Mouse (Mus musculus) hindbrain, embryonic 16.5 days (tissue): ENCODE results near the gene Pign. TPM values are rescaled to one million over a fixed set of nuclear protein-coding genes. Genes with fewer than 3 reads are reported as not detected.

Source experiments
- ATAC-seq: fragments of 200-750 bp; cut with Nextera tagmentation; 2 replicates; pipeline ENCODE4 v1.8.0; 2017; ENCODE audit warnings: moderate TSS enrichment, moderate library complexity
- H3K27ac ChIP-seq: fragments of 300-500 bp; sonication (generic); 2 replicates; pipeline ENCODE4 v1.5.1; 2014; ENCODE audit warnings: low read depth, mild to moderate bottlenecking, control low read depth, low read length, moderate library complexity
- H3K27me3 ChIP-seq: fragments of 300-500 bp; sonication (generic); replicated peaks from 2 replicates; pipeline ENCODE4 v1.6.1; 2014; ENCODE audit warnings: low read length; ENCODE audit not compliant: control insufficient read depth, insufficient read depth
- H3K36me3 ChIP-seq: fragments of 300-500 bp; sonication (generic); 2 replicates; pipeline ENCODE4 v1.6.1; 2014; ENCODE audit warnings: mild to moderate bottlenecking, low read length, moderate library complexity, mixed read lengths; ENCODE audit not compliant: control insufficient read depth, insufficient read depth
- H3K4me1 ChIP-seq: fragments of 300-500 bp; sonication (generic); 2 replicates; pipeline ENCODE4 v1.6.1; 2014; ENCODE audit warnings: low read depth, low read length; ENCODE audit not compliant: control insufficient read depth, insufficient read depth
- H3K4me2 ChIP-seq: fragments of 300-500 bp; sonication (generic); 2 replicates; pipeline ENCODE4 v1.6.1; 2014; ENCODE audit warnings: mild to moderate bottlenecking, low read length, control low read depth, moderate library complexity
- H3K4me3 ChIP-seq: fragments of 300-500 bp; sonication (generic); 2 replicates; pipeline ENCODE4 v1.5.1; 2014; ENCODE audit warnings: mild to moderate bottlenecking, low read length, control low read depth, moderate library complexity
- H3K9ac ChIP-seq: fragments of 300-500 bp; sonication (generic); 2 replicates; pipeline ENCODE4 v1.6.1; 2014; ENCODE audit warnings: low read depth, mild to moderate bottlenecking, control low read depth, low read length, moderate library complexity
- H3K9me3 ChIP-seq: fragments of 300-500 bp; sonication (generic); 2 replicates; pipeline ENCODE4 v1.6.1; 2014; ENCODE audit warnings: mild to moderate bottlenecking, low read length, moderate library complexity; ENCODE audit not compliant: control insufficient read depth
- WGBS: fragments of 180-500 bp; shearing (Covaris S2); extraction: QIAGEN DNeasy Blood & Tissue Kit; methylation state at CpG from one replicate; pipeline ENCODE4 v1.1.7; 2014; 5-methylcytosine and 5-hydroxymethylcytosine counted together
- polyA plus RNA-seq: library from polyadenylated mRNA; unstranded; fragments of >200 nt; fragmentation: Nextera tagmentation; extraction: Ambion mirVana; gene quantifications from 2 replicates; pipeline ENCODE4 v1.2.1, GENCODE M21; 2015

Pign gene
- polyA plus RNA-seq, 1 experiment from 2014 or later: 7.6 TPM

GRCm38 (mm10) chr1:105669700-105670099 is 6.2 kb upstream of the Pign start:
- ATAC-seq: no peak
- Histone ChIP-seq H3K4me2 (no peak overlapping the region), H3K27ac (no peak overlapping the region), H3K27me3 (no peaks in the 10 kb centered on the region), H3K9ac (no peak overlapping the region), H3K36me3 (no peaks in the 10 kb centered on the region), H3K4me1 (peaks cover 12% of the 10 kb centered on the region), H3K9me3 (no peaks in the 10 kb centered on the region), H3K4me3 (no peak overlapping the region)

- H3K36me3 ChIP-seq: no peaks in the 10 kb centered on the region
- ATAC-seq: peak; percentile 9; the same call in 1 of the 2 replicates
- H3K4me1 ChIP-seq: peaks cover 12% of the 10 kb centered on the region
- H3K4me2 ChIP-seq: peak overlapping the region; percentile 64
- under 1% methylated on average over 66 of the region's 68 CpGs for WGBS
- H3K9me3 ChIP-seq: no peaks in the 10 kb centered on the region
- no peaks in the 10 kb centered on the region for H3K27me3 ChIP-seq
- peak overlapping the region; percentile 76 for H3K9ac ChIP-seq
- H3K27ac ChIP-seq: peak overlapping the region; percentile 91
- H3K4me3 ChIP-seq: peak overlapping the region; percentile 65
These were observed 710 bp upstream of the Pign start for GRCm38 (mm10) chr1:105663962-105664812.

- H3K4me2 ChIP-seq: peak overlapping the region; percentile 93
- peak overlapping the region; percentile 65 for H3K4me3 ChIP-seq
- no peak overlapping the region for H3K27ac ChIP-seq
- 10% methylated on average over 6 of the region's 6 CpGs for whole genome bisulfite sequencing
- H3K27me3 ChIP-seq: no peaks in the 10 kb centered on the region
- H3K4me1 ChIP-seq: peaks cover 10% of the 10 kb centered on the region
- H3K36me3 ChIP-seq: no peaks in the 10 kb centered on the region
- H3K9ac ChIP-seq: peak overlapping the region; percentile 79
- no peaks in the 10 kb centered on the region for H3K9me3 ChIP-seq
- ATAC-seq: no peak
These were observed 682 bp downstream of the Pign start for GRCm38 (mm10) chr1:105662820-105663170.

DNA sequence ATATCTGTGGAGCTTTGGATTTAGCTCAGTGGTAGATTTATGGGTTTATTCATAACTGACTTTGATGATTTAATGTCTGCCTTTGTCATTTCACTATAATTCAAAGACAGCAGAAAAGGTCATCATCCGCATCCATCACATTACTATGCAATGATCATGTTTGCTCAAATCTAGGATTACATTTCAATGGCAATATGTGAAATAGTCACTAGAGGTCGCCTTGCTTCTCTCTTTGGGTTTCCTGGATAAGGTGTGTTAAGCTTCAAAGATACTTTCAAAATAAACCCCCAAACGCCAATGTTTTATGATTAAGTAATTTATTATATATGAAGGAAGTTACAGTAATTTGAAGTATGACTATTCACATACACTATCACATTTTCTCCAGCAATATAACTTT is 3.5 kb downstream of the Pign start:
- Histone ChIP-seq H3K27me3 (no peaks in the 10 kb centered on the region), H3K9ac (no peak overlapping the region), H3K9me3 (no peaks in the 10 kb centered on the region), H3K27ac (no peak overlapping the region), H3K4me3 (no peak overlapping the region), H3K36me3 (no peaks in the 10 kb centered on the region), H3K4me2 (no peak overlapping the region), H3K4me1 (no peaks in the 10 kb centered on the region; the same call in 1 of the 2 replicates)
- WGBS: 17% methylated on average over 3 of the region's 3 CpGs
- no peak for ATAC-seq

DNA sequence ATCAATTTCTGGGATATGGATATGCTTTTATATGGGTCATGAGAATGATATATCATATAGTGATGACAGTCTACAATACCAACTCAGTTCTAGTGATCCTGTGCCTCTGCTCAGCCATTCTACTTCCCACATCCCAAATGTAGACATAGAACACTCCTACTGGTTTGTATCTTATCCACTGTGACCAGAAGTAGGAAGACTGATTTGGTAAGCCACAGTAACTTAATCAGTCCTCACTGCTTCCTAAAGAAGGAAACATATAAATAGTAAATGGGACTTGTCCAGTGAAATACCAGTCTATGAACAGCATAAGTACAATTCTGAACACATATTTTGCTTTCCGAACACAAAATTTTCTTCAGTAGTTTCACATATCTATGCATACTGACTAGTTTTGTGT is 9.5 kb downstream of the Pign start:
- H3K4me1 ChIP-seq: no peaks in the 10 kb centered on the region
- ATAC-seq: no peak
- no peak overlapping the region for H3K4me3 ChIP-seq
- H3K9me3 ChIP-seq: no peaks in the 10 kb centered on the region
- H3K9ac ChIP-seq: no peak overlapping the region
- no peaks in the 10 kb centered on the region for H3K36me3 ChIP-seq
- WGBS: 97% methylated on average over 1 of the region's 1 CpGs
- no peak overlapping the region for H3K27ac ChIP-seq
- H3K4me2 ChIP-seq: no peak overlapping the region
- no peaks in the 10 kb centered on the region for H3K27me3 ChIP-seq

- WGBS: 92% methylated on average over 1 of the region's 1 CpGs
- H3K9ac ChIP-seq: no peak overlapping the region
- no peaks in the 10 kb centered on the region for H3K27me3 ChIP-seq
- no peaks in the 10 kb centered on the region for H3K4me1 ChIP-seq
- no peak overlapping the region for H3K4me3 ChIP-seq
- H3K9me3 ChIP-seq: no peaks in the 10 kb centered on the region
- no peak for ATAC-seq
- H3K36me3 ChIP-seq: peaks cover 5% of the 10 kb centered on the region
- H3K4me2 ChIP-seq: no peak overlapping the region
- H3K27ac ChIP-seq: no peak overlapping the region
These were observed 12.8 kb downstream of the Pign start for GRCm38 (mm10) chr1:105650650-105651049.

GRCm38 (mm10) chr1:105644093-105644492 is 19.4 kb downstream of the Pign start:
- H3K27me3 ChIP-seq: no peaks in the 10 kb centered on the region
- H3K4me2 ChIP-seq: no peak overlapping the region
- no peaks in the 10 kb centered on the region for H3K4me1 ChIP-seq
- H3K9me3 ChIP-seq: no peaks in the 10 kb centered on the region
- H3K27ac ChIP-seq: no peak overlapping the region
- peaks cover 5% of the 10 kb centered on the region for H3K36me3 ChIP-seq
- no peak overlapping the region for H3K9ac ChIP-seq
- no peak overlapping the region for H3K4me3 ChIP-seq
- 88% methylated on average over 3 of the region's 3 CpGs for WGBS
- no peak for ATAC-seq

GRCm38 (mm10) chr1:105630481-105630880 is 33.0 kb downstream of the Pign start:
- no peak overlapping the region for H3K27ac ChIP-seq
- no peaks in the 10 kb centered on the region for H3K9me3 ChIP-seq
- no peaks in the 10 kb centered on the region for H3K27me3 ChIP-seq
- WGBS: 45% methylated on average over 3 of the region's 3 CpGs
- no peaks in the 10 kb centered on the region for H3K36me3 ChIP-seq
- H3K9ac ChIP-seq: no peak overlapping the region
- H3K4me1 ChIP-seq: no peaks in the 10 kb centered on the region
- no peak overlapping the region for H3K4me2 ChIP-seq
- H3K4me3 ChIP-seq: no peak overlapping the region
- ATAC-seq: peak; percentile 77

DNA sequence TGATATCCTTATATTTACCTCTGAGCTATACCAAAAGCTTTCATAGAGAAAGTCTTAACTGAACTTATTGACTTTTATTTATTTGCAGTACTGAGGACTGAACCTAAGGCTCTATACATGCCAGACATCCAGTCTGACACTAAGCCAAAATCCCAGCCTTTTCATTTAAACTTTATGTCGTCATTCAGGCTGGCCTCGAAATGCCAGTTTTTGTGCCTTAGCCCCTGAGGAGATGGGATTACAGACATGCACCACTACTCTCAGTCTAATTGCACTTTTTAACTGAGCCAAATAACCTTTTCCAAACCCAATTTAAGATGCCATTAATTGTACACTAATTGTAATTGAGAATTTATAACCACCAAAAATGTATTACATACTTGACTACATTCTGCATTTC is 73.8 kb downstream of the Pign start:
- no peak for ATAC-seq
- Histone ChIP-seq H3K36me3 (no peaks in the 10 kb centered on the region), H3K4me3 (no peak overlapping the region), H3K27me3 (no peaks in the 10 kb centered on the region), H3K27ac (no peak overlapping the region), H3K9ac (no peak overlapping the region), H3K4me1 (no peaks in the 10 kb centered on the region), H3K9me3 (no peaks in the 10 kb centered on the region), H3K4me2 (no peak overlapping the region)
- WGBS: 61% methylated on average over 2 of the region's 2 CpGs
